ENCODE assay signal across 10 mouse cellular contexts in the genomic region with DNA sequence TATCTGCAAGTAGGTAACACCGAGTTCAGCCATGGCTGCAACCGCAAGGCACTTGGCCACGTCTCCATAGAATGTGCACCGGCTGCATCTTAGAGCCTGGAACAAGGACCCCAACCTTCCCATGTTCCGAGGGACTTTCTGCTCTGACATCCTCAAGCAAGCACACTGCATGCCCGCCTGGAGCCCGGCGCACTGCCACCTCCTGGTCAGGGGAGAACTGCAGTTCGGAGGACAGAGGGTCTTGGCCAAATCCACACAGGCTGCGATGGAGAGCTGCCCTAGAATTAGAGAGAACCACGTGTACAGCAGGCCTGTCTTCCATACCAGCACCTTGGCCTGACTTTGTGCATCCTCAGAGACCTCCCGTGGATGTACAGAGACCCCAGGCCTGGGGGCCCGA. TPM values are rescaled to one million over a fixed set of nuclear protein-coding genes. Genes with fewer than 3 reads are reported as not detected.
DNase-seq lines count a peak whose midpoint lies in the region; ATAC-seq and TF ChIP-seq lines count a peak whose summit lies in the region.
"Had no signal": no experiment of that assay in that cellular context is flagged by ENCODE, and none has a peak within 500 bp of the region (broad histone marks: within the 10 kb centered on the region; RNA-seq: fewer than 3 reads in every experiment).

No protein-coding gene starts in this region.

- no peak for TF ChIP-seq EP300 in heart, postnatal 0 days (IDR thresholded peaks at IDR 0.05; ENCODE audit: low read depth)

- no peaks in the 10 kb centered on the region for H3K27me3 ChIP-seq in heart, postnatal 0 days (ENCODE audit: control insufficient read depth, insufficient read depth, low read length)
- H3K27me3 ChIP-seq in forebrain, embryonic 10.5 days (ENCODE audit: poor library complexity, severe bottlenecking): 0 out of 2 replicates have a peak, but pooled peaks cover 5% of the 10 kb centered on the region
- H3K27me3 ChIP-seq in limb, embryonic 11.5 days (ENCODE audit: control insufficient read depth, insufficient read depth, low read length): no peaks in the 10 kb centered on the region
- H3K27me3 ChIP-seq: hindbrain, embryonic 15.5 days had no signal

- DNase-seq in heart, postnatal 0 days (ENCODE audit: low spot score): no peak
- DNase-seq in heart, adult 8-10 months (ENCODE audit: low spot score): no peak
- peak; percentile 30 for DNase-seq in urinary bladder, postnatal 14 days (ENCODE audit: low spot score)
- no peak for DNase-seq in urinary bladder, adult 2 months (ENCODE audit: low spot score)
- peak; percentile 43 for DNase-seq in forebrain, embryonic 10.5 days (ENCODE audit: extremely low spot score, low spot score)
- DNase-seq in limb, embryonic 11.5 days (ENCODE audit: low spot score): peak; percentile 83
- DNase-seq in urinary bladder, postnatal 4 days (ENCODE audit: low spot score in 2 of 2): no peak

- H3K4me3 ChIP-seq in heart, postnatal 0 days (ENCODE audit: low read depth, low read length): no peak overlapping the region
- H3K4me3 ChIP-seq in forebrain, embryonic 10.5 days: no peak overlapping the region
- no peak overlapping the region for H3K4me3 ChIP-seq in limb, embryonic 11.5 days (ENCODE audit: low read depth, low read length)
- H3K4me3 ChIP-seq: hindbrain, embryonic 15.5 days; myocyte had no signal

- peak; percentile 72 for TF ChIP-seq CTCF in heart, postnatal 0 days (IDR thresholded peaks at IDR 0.05; ENCODE audit: low read depth)

- ATAC-seq in heart, postnatal 0 days (ENCODE audit: insufficient read depth, low read depth): no peak
- peak; percentile 39; the same call in 1 of the 2 replicates for ATAC-seq in limb, embryonic 11.5 days (ENCODE audit: insufficient number of reproducible peaks, low FRiP score, low TSS enrichment, low read depth)
- ATAC-seq in neutrophil, adult 5-6 weeks (ENCODE audit: extremely low read depth, insufficient number of reproducible peaks, low FRiP score, poor library complexity, severe bottlenecking): peak; percentile 50; the same call in 1 of the 2 replicates

- no peaks in the 10 kb centered on the region for H3K36me3 ChIP-seq in heart, postnatal 0 days (replicated peaks; ENCODE audit: control insufficient read depth, insufficient read depth, low read length)
- no peaks in the 10 kb centered on the region for H3K36me3 ChIP-seq in forebrain, embryonic 10.5 days (replicated peaks)
- no peaks in the 10 kb centered on the region for H3K36me3 ChIP-seq in limb, embryonic 11.5 days (ENCODE audit: control insufficient read depth, insufficient read depth, low read length)
- H3K36me3 ChIP-seq: hindbrain, embryonic 15.5 days had no signal

- 44% methylated on average over 13 of the region's 13 CpGs for WGBS in heart, postnatal 0 days
- 41% methylated on average over 13 of the region's 13 CpGs for WGBS in forebrain, embryonic 10.5 days
- 39% methylated on average over 13 of the region's 13 CpGs for WGBS in limb, embryonic 11.5 days

- no peaks in the 10 kb centered on the region for H3K4me1 ChIP-seq in heart, postnatal 0 days (ENCODE audit: control insufficient read depth, insufficient read depth)
- peaks cover 7% of the 10 kb centered on the region; the same call in 1 of the 2 replicates for H3K4me1 ChIP-seq in forebrain, embryonic 10.5 days
- H3K4me1 ChIP-seq in limb, embryonic 11.5 days (ENCODE audit: control insufficient read depth, insufficient read depth, low read length): no peaks in the 10 kb centered on the region
- H3K4me1 ChIP-seq: hindbrain, embryonic 15.5 days had no signal

- H3K27ac ChIP-seq in heart, postnatal 0 days (ENCODE audit: low read depth): no peak overlapping the region
- no peak overlapping the region for H3K27ac ChIP-seq in forebrain, embryonic 10.5 days
- no peak overlapping the region for H3K27ac ChIP-seq in limb, embryonic 11.5 days (replicated peaks; ENCODE audit: low read depth, low read length)
- H3K27ac ChIP-seq: hindbrain, embryonic 15.5 days had no signal

- no peaks in the 10 kb centered on the region for H3K9me3 ChIP-seq in heart, postnatal 0 days (replicated peaks; ENCODE audit: control insufficient read depth, low read length)
- H3K9me3 ChIP-seq in forebrain, embryonic 10.5 days: no peaks in the 10 kb centered on the region
- H3K9me3 ChIP-seq in limb, embryonic 11.5 days (ENCODE audit: control insufficient read depth, low read length): no peaks in the 10 kb centered on the region
- H3K9me3 ChIP-seq: hindbrain, embryonic 15.5 days had no signal

- no peak overlapping the region for H3K9ac ChIP-seq in heart, postnatal 0 days (replicated peaks; ENCODE audit: low read depth, low read length)
- no peak overlapping the region for H3K9ac ChIP-seq in limb, embryonic 11.5 days (ENCODE audit: low read length)
- H3K9ac ChIP-seq: hindbrain, embryonic 15.5 days had no signal

- no peak overlapping the region for H3K4me2 ChIP-seq in heart, postnatal 0 days (ENCODE audit: low read depth, low read length)
- H3K4me2 ChIP-seq in limb, embryonic 11.5 days (ENCODE audit: low read depth, severe bottlenecking): no peak overlapping the region
- H3K4me2 ChIP-seq: hindbrain, embryonic 15.5 days had no signal

RNA-seq across cellular contexts. Expression of gene Il12a, which starts 29.8 kb away (rescaled TPM):
- not detected in 2 replicates for total RNA-seq in heart, postnatal 0 days (2014; rRNA removed; ENCODE audit: low replicate concordance)
- polyA plus RNA-seq in heart, postnatal 0 days (2015; fragmentation: Nextera tagmentation; extraction: Ambion mirVana): 0.12 and 0.21 TPM in 2 replicates
- under 1 TPM in 3 of 4 experiments, not detected in 1; 0.22 to 0.78 (median 0.22) TPM for total RNA-seq in heart, adult 8-10 months (2022)
- 0.18 and 0.21 TPM in 2 replicates for polyA plus RNA-seq in urinary bladder, adult 2 months (2012; rRNA removed)
- polyA plus RNA-seq in forebrain, embryonic 10.5 days (2016; fragmentation: Nextera tagmentation; extraction: Ambion mirVana): 0.26 TPM in 1 of 2 replicates, not detected in the other
- 0.37 and 1.2 TPM in 2 replicates for polyA plus RNA-seq in limb, embryonic 11.5 days (2014; fragmentation: Nextera tagmentation; extraction: Ambion mirVana)
- total RNA-seq in neutrophil, adult 5-6 weeks (2017): 26.9 and 34.1 TPM in 2 replicates

Comparison
In these comparisons a context has a peak if more than half of its experiments do, and no peak if none do; other contexts are left out.
1. DNase-seq: peak in urinary bladder, postnatal 14 days (single experiment), forebrain, embryonic 10.5 days (single experiment) and limb, embryonic 11.5 days (single experiment); none in heart, postnatal 0 days (single experiment), heart, adult 8-10 months (single experiment), urinary bladder, adult 2 months (single experiment) and urinary bladder, postnatal 4 days (0 of 2).